Mouse (Mus musculus): ENCODE data around the gene Plin2.

DNA sequence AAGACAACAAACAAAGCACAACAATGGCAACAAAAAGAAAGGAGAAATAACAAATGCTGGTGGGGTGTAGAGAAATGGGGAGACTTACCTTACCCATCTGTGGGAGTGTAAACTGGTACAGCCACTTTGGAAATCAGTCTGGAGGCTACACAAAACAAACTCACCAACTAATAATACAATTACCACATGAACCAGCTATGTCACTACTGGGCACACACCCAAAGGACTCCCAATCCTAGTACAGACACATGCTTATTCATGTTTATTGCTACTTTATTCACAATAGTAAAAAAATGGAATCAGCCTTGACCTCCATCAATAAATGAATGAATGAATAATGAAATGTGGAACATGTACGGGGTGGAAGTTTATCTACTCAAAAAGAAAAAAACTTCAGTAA lies 45.5 kb upstream of the Plin2 start:
- TF ChIP-seq POLR2A (IDR thresholded peaks at IDR 0.05; ENCODE audit: borderline replicate concordance, insufficient read depth, low read length) (no peak), CTCF (IDR thresholded peaks at IDR 0.05; ENCODE audit: borderline replicate concordance, insufficient read depth, low read depth, low read length) (no peak)
